Mouse (Mus musculus) spleen, postnatal 4 days (tissue): ENCODE measurements at regions not wholly inside any gene's neighbourhood (a gene's known extent, or its start where the extent isn't known, plus 50 kb on each side); places are given as distances from the start of the nearest gene placed in this dataset.
"Not testable (repeated sequence)": the region's sequence is repeated elsewhere in the genome, so short reads cannot be mapped to it uniquely, and the experiment has no call there.

Source experiments
- DNase-seq, 2 experiments: peaks; one replicate each; pipeline ENCODE4 v3.0.0; 2022; ENCODE audit warnings: low spot score in 2 of 2

GRCm38 (mm10) chr3:121584317-121584716, 52.1 kb upstream of the Slc44a3 start:
- DNase-seq = no peak

DNA sequence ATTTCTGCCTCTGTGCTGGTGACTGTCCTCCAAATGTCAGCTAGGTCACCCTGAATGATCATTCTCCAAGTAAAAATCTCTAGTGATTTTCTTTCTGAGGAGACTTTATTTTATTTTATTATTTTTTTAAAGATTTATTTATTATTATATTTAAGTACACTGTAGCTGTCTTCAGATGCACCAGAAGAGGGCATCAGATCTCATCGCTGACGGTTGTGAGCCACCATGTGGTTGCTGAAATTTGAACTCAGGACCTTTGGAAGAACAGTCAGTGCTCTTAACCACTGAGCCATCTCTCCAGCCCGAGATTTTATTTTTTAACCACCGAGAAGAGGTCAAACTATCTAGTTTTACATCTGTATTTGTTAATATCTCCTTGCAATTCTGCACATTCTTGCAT, 50.5 kb upstream of the Slc44a3 start:
- not testable (repeated sequence) for DNase-seq
